Mouse (Mus musculus): ENCODE results near the gene Clic4. TPM values are rescaled to one million over a fixed set of nuclear protein-coding genes. Genes with fewer than 3 reads are reported as not detected.
"Not testable (repeated sequence)": the region's sequence is repeated elsewhere in the genome, so short reads cannot be mapped to it uniquely, and the experiment has no call there.

Clic4 gene
- polyA plus RNA-seq, 2 experiments from 2014 or later, result 7.0 to 8.0 TPM

- no peak for ATAC-seq
Observed at GRCm38 (mm10) chr4:135291841-135292240, 19.2 kb upstream of the Clic4 start.

GRCm38 (mm10) chr4:135291199-135291598, 18.6 kb upstream of the Clic4 start:
- no peak for ATAC-seq

GRCm38 (mm10) chr4:135287975-135288374, 15.4 kb upstream of the Clic4 start:
- ATAC-seq, result no peak

- no peak for ATAC-seq
Observed at GRCm38 (mm10) chr4:135286833-135287395, 14.3 kb upstream of the Clic4 start.

GRCm38 (mm10) chr4:135286033-135286622, 13.5 kb upstream of the Clic4 start:
- ATAC-seq, result no peak

GRCm38 (mm10) chr4:135285436-135285835, 12.8 kb upstream of the Clic4 start:
- no peak for ATAC-seq

- ATAC-seq, result no peak
Observed at GRCm38 (mm10) chr4:135283875-135284274, 11.3 kb upstream of the Clic4 start.

GRCm38 (mm10) chr4:135283417-135283816, 10.8 kb upstream of the Clic4 start:
- ATAC-seq, result no peak

- ATAC-seq, result no peak
Observed at GRCm38 (mm10) chr4:135282651-135283290, 10.2 kb upstream of the Clic4 start.

GRCm38 (mm10) chr4:135280016-135280415, 7.4 kb upstream of the Clic4 start:
- ATAC-seq, result not testable (repeated sequence)

GRCm38 (mm10) chr4:135276681-135277379, 4.2 kb upstream of the Clic4 start:
- no peak for ATAC-seq

- no peak for ATAC-seq
Observed at GRCm38 (mm10) chr4:135274761-135275160, 2.1 kb upstream of the Clic4 start.

- peak; percentile 5 for ATAC-seq
Observed at GRCm38 (mm10) chr4:135273307-135273682, 681 bp upstream of the Clic4 start.

- peak; percentile 13 for ATAC-seq
Observed at GRCm38 (mm10) chr4:135271881-135272616, 565 bp downstream of the Clic4 start.

- ATAC-seq, result no peak
Observed at GRCm38 (mm10) chr4:135271419-135271828, 1.2 kb downstream of the Clic4 start.

- no peak for ATAC-seq
Observed at GRCm38 (mm10) chr4:135270476-135270875, 2.1 kb downstream of the Clic4 start.

GRCm38 (mm10) chr4:135269656-135270341, 2.8 kb downstream of the Clic4 start:
- no peak for ATAC-seq

- ATAC-seq, result no peak
Observed at GRCm38 (mm10) chr4:135267521-135267920, 5.1 kb downstream of the Clic4 start.

GRCm38 (mm10) chr4:135266987-135267386, 5.6 kb downstream of the Clic4 start:
- ATAC-seq, result no peak

GRCm38 (mm10) chr4:135260434-135260833, 12.2 kb downstream of the Clic4 start:
- ATAC-seq, result no peak

GRCm38 (mm10) chr4:135258521-135258920, 14.1 kb downstream of the Clic4 start:
- ATAC-seq, result no peak

- no peak for ATAC-seq
Observed at GRCm38 (mm10) chr4:135257881-135258476, 14.6 kb downstream of the Clic4 start.

Data from CD4-positive, CD25-positive, alpha-beta regulatory T cell, adult 4 months (primary cell).